Mouse (Mus musculus) stomach, embryonic 16.5 days (tissue): ENCODE data around the gene Slc5a3. TPM values are rescaled to one million over a fixed set of nuclear protein-coding genes. Genes with fewer than 3 reads are reported as not detected.

Experiments
- ATAC-seq: fragments of 200-750 bp; cut with Nextera tagmentation; 2 replicates; pipeline ENCODE4 v1.8.0; 2017; ENCODE audit warnings: moderate number of reproducible peaks, moderate TSS enrichment; ENCODE audit not compliant: insufficient read depth, low FRiP score
- H3K27ac ChIP-seq: fragments of 300-500 bp; sonication (generic); 2 replicates; pipeline ENCODE4 v1.5.1; 2014; ENCODE audit warnings: low read length
- H3K27me3 ChIP-seq: fragments of 300-500 bp; sonication (generic); 2 replicates; pipeline ENCODE4 v1.6.1; 2014; ENCODE audit warnings: low read length, control low read depth, mixed read lengths; ENCODE audit not compliant: control insufficient read depth, insufficient read depth
- H3K36me3 ChIP-seq: fragments of 300-500 bp; sonication (generic); 2 replicates; pipeline ENCODE4 v1.6.1; 2014; ENCODE audit warnings: low read length; ENCODE audit not compliant: control insufficient read depth, insufficient read depth
- H3K4me1 ChIP-seq: fragments of 300-500 bp; sonication (generic); 2 replicates; pipeline ENCODE4 v1.6.1; 2014; ENCODE audit warnings: low read length, control low read depth, mixed read lengths; ENCODE audit not compliant: control insufficient read depth, insufficient read depth
- H3K4me2 ChIP-seq: fragments of 300-500 bp; sonication (generic); 2 replicates; pipeline ENCODE4 v1.6.1; 2014; ENCODE audit warnings: low read depth, low read length, mixed read lengths
- H3K4me3 ChIP-seq: fragments of 300-500 bp; sonication (generic); replicated peaks from 2 replicates; pipeline ENCODE4 v1.5.1; 2014; ENCODE audit warnings: mild to moderate bottlenecking, low read length
- H3K9ac ChIP-seq: fragments of 300-500 bp; sonication (generic); 2 replicates; pipeline ENCODE4 v1.6.1; 2014; ENCODE audit warnings: low read length
- H3K9me3 ChIP-seq: fragments of 300-500 bp; sonication (generic); replicated peaks from 2 replicates; pipeline ENCODE4 v1.6.1; 2016; ENCODE audit warnings: low read length, control low read depth; ENCODE audit not compliant: control insufficient read depth
- WGBS: fragments of 180-500 bp; shearing (Covaris S2); extraction: QIAGEN DNeasy Blood & Tissue Kit; methylation state at CpG from one replicate; pipeline ENCODE4 v1.1.7; 2014; 5-methylcytosine and 5-hydroxymethylcytosine counted together
- polyA plus RNA-seq: library from polyadenylated mRNA; unstranded; fragments of >200 nt; fragmentation: Nextera tagmentation; extraction: Ambion mirVana; gene quantifications from 2 replicates; pipeline ENCODE4 v1.2.1, GENCODE M21; 2015

The Slc5a3 gene
- polyA plus RNA-seq, 1 experiment from 2014 or later = 5.1 TPM

DNA sequence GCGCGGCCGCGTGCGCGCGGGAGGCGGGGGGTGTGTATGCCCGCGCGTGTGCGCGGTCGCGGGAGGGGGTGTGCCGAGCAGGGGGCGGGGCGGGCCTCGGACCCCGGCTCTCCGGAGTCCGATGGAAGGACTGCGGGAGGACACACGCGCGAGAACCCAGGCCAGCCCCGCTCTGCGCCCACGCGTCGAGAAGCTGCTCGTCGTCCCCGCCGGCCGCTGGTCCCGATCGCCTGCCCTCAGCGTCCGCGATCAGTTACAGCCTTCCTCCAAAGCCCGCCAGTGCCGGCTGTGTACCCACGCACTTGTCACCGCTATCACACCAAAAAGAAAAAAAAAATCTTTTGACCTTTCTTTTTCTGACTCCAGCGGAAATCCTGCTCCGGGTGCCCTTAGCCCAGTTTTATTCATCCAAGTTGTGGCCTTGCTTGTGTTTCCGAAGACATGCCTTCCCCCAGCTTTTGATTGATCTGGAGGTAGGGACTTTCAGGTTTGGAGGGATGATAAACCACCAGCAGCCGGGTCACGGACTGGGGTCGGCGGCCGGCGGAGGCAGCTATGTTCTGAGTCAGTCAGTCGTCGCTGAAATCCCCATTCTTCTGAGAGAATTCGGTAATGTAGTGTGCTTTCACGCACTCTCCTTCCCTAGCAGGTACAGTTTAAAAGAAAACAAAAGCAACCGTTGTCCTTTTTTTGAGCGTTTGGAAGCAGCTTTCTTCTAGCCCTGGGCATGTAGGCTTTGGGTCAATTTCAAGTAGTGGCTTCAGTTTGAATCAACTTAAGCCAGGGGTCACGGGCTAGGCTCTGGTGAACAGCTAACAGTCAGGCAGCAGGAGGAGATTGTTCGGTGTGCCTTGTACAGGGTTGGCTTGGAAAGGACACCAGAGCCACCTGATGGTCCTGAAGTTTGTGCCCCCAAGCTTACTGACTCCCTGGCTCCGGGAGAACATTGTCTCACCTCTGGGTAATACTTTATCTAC, 810 bp downstream of the Slc5a3 start:
- peaks cover 10% of the 10 kb centered on the region for H3K4me1 ChIP-seq
- WGBS = 2% methylated on average over 58 of the region's 63 CpGs
- peak overlapping the region; percentile 89 for H3K9ac ChIP-seq
- H3K27me3 ChIP-seq = no peaks in the 10 kb centered on the region
- H3K27ac ChIP-seq = peak overlapping the region; percentile 86; the same call in 1 of the 2 replicates
- H3K36me3 ChIP-seq = no peaks in the 10 kb centered on the region
- peak overlapping the region; percentile 90 for H3K4me3 ChIP-seq
- peak overlapping the region; percentile 94 for H3K4me2 ChIP-seq
- ATAC-seq = no peak; the same call in 1 of the 2 replicates
- peaks cover 2% of the 10 kb centered on the region; the same call in 1 of the 2 replicates for H3K9me3 ChIP-seq

DNA sequence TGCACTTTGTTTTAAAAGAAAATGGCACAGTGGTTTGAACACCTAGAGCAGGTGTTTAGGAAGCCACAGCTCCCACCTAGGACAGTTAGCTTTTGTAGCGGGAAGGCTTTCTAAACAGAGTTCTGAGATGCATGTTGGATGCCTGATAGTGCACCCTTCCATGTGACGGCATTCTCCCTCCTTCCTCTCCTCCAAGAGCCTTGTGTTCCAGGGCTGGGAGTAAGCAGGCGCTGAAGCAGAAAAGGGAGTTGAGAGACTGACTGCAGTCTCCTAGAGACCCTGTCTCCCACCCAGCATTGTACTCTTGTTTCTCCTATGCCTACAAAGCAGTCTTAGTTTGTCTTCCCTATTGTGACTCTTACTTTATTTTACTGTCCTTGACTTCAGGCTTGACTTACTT, 2.1 kb downstream of the Slc5a3 start:
- Histone ChIP-seq H3K4me2 (no peak overlapping the region), H3K27ac (no peak overlapping the region), H3K27me3 (no peaks in the 10 kb centered on the region), H3K4me3 (no peak overlapping the region), H3K4me1 (peaks cover 10% of the 10 kb centered on the region), H3K9ac (no peak overlapping the region), H3K9me3 (no peaks in the 10 kb centered on the region), H3K36me3 (no peaks in the 10 kb centered on the region)
- no peak for ATAC-seq
- 71% methylated on average over 3 of the region's 3 CpGs for WGBS

DNA sequence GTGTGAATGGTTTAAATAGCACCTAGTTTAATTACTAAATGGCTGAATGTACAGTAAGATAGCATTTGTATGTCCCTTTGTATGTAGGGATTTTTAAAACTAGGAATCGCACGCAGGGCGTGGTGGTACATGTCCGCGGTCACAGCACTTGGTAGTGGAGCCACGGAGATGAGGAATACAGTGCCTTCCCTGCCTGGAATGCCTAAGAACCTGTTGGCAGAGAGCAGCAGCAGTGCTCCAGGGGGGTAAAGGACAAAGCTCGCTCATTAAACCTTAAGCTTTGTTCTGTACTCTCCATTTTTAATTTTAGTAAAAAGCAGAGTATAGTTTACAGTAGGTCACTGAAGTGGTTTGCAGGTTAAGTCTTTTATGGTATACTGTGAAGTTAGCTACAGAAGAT, 3.5 kb downstream of the Slc5a3 start:
- H3K36me3 ChIP-seq = no peaks in the 10 kb centered on the region
- no peak for ATAC-seq
- no peak overlapping the region for H3K27ac ChIP-seq

DNA sequence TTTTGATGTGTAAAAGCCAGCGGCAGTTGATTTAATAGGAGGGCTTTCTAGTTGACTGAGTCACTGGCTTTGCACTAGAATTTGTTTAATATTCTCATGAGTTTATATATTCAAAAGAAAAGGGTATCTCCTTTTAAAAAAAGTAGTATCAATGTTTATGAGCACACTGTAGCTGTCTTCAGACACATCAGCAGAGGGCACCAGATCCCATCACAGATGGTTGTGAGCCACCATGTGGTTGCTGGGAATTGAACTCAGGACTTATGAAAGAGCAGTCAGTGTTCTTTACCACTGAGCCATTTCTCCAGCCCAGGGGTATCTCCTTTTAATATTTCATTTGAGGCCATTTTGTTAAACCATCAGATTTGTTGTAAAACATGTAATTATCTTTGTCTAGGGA, 4.7 kb downstream of the Slc5a3 start:
- no peak overlapping the region for H3K4me3 ChIP-seq
- no peaks in the 10 kb centered on the region for H3K27me3 ChIP-seq
- no peaks in the 10 kb centered on the region for H3K36me3 ChIP-seq
- peaks cover 10% of the 10 kb centered on the region for H3K4me1 ChIP-seq
- H3K9me3 ChIP-seq = no peaks in the 10 kb centered on the region
- no peak overlapping the region for H3K4me2 ChIP-seq
- WGBS = 86% methylated on average over 1 of the region's 1 CpGs
- H3K9ac ChIP-seq = no peak overlapping the region
- no peak for ATAC-seq
- H3K27ac ChIP-seq = no peak overlapping the region

More for the DNA sequence above, 3.5 kb downstream of the Slc5a3 start:
- H3K4me3 ChIP-seq = no peak overlapping the region
- WGBS = 87% methylated on average over 7 of the region's 7 CpGs
- no peak overlapping the region for H3K9ac ChIP-seq
- H3K9me3 ChIP-seq = no peaks in the 10 kb centered on the region
- no peaks in the 10 kb centered on the region for H3K27me3 ChIP-seq
- H3K4me2 ChIP-seq = no peak overlapping the region
- H3K4me1 ChIP-seq = peaks cover 10% of the 10 kb centered on the region

DNA sequence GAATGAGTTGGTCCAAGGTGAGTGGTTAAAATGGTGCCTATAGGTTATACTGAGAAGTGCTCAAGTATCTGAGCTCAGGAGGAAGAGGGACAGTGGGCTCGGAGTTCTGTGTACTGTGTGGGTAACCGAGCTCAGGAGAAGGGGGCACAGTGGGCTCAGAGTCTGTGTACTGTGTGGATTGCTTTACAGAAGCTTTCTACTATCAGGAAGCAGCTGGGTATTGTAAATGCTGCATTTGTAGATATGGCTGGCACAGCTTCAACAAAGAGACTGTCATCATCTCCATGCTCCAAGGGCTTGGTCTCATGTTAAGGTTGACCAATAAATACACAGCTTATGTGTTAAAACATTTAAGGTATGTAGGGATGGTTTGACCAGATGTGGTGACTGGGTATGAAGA, 6.7 kb downstream of the Slc5a3 start:
- H3K4me1 ChIP-seq = peaks cover 3% of the 10 kb centered on the region; the same call in 1 of the 2 replicates
- H3K9me3 ChIP-seq = no peaks in the 10 kb centered on the region
- H3K36me3 ChIP-seq = no peaks in the 10 kb centered on the region
- H3K9ac ChIP-seq = no peak overlapping the region
- no peaks in the 10 kb centered on the region for H3K27me3 ChIP-seq
- H3K4me3 ChIP-seq = no peak overlapping the region
- ATAC-seq = no peak
- 87% methylated on average over 2 of the region's 2 CpGs for WGBS
- H3K4me2 ChIP-seq = no peak overlapping the region
- H3K27ac ChIP-seq = no peak overlapping the region

DNA sequence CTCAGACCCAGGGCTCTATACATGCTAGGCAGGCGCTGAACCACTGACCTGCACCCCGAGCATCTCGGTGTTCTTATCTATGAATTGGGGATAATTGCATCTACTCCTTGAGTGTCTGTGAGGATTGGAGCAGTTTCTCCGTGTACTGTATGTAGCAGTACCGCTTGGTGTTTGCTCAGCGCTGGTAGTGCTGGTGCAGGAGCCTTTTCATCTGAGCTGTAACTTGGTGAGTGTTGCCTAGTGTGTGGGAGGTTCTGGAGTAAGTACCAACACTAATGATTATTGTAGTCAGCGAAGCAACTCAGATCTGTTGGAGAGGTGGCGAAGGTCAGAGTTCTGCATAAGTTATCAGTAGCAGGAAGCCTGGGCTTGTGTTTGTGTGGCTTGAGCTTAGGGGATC, 12.2 kb downstream of the Slc5a3 start:
- no peaks in the 10 kb centered on the region for H3K9me3 ChIP-seq
- H3K4me1 ChIP-seq = no peaks in the 10 kb centered on the region
- H3K27ac ChIP-seq = no peak overlapping the region
- H3K9ac ChIP-seq = no peak overlapping the region
- H3K27me3 ChIP-seq = no peaks in the 10 kb centered on the region
- no peak overlapping the region for H3K4me3 ChIP-seq
- no peak for ATAC-seq
- 82% methylated on average over 8 of the region's 8 CpGs for WGBS
- H3K36me3 ChIP-seq = no peaks in the 10 kb centered on the region
- no peak overlapping the region for H3K4me2 ChIP-seq

DNA sequence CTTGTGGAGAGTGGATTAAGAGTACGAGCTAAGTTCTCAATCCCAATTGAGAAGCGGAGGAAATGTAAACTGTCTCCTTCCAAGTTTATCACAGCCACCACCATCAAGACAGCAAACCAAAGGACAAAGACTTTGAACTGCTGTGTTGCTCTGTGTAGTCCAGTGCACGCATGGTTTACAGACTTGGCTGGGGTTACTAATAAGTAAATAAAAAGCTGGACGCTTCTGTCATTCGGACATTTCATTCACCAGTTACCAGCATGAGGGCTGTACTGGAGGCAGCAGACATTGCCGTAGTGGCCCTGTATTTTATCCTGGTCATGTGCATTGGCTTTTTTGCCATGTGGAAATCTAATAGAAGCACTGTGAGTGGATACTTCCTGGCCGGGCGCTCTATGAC, 18.7 kb downstream of the Slc5a3 start:
- Histone ChIP-seq H3K4me3 (no peak overlapping the region), H3K27ac (no peak overlapping the region), H3K9me3 (no peaks in the 10 kb centered on the region), H3K27me3 (no peaks in the 10 kb centered on the region), H3K4me2 (no peak overlapping the region), H3K9ac (no peak overlapping the region), H3K36me3 (peaks cover 4% of the 10 kb centered on the region; the same call in 1 of the 2 replicates), H3K4me1 (no peaks in the 10 kb centered on the region)
- WGBS = 89% methylated on average over 8 of the region's 8 CpGs
- ATAC-seq = no peak

DNA sequence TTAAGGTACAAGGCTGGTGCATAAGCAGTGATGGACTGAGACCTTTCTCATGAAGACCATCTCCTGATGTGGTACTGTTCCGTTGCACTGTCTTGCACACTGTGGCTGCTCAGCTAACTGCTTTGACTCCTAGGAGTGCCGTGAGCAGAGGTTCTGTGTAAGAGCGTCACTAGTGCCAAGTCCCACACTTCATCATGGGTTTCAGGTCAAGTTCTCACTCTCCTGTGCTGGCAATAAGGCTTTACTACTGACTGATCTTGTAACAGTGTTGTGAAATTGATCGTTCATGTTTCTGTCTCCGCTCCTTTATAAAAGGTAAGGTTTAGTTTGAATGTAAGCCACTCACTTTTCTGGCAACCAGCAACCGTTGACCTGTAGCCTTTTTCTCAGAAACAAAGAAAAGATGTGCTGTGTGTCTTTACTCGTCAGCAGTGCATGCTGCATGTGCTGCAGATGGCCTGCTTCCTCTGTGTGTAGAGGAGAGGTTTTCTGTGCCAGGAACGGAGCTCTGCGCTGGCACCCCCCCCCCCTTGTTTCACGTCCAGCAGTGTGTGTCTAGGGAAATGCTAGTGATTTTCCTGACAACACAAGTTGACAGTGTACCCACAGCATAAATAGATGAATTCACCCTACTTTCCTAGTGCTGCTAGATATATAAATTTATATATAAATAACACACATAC, 25.8 kb downstream of the Slc5a3 start:
- H3K9ac ChIP-seq = no peak overlapping the region
- 83% methylated on average over 10 of the region's 10 CpGs for WGBS
- no peak overlapping the region for H3K4me2 ChIP-seq
- no peaks in the 10 kb centered on the region for H3K27me3 ChIP-seq
- no peak overlapping the region for H3K4me3 ChIP-seq
- no peak overlapping the region for H3K27ac ChIP-seq
- no peaks in the 10 kb centered on the region for H3K9me3 ChIP-seq
- no peak for ATAC-seq
- no peaks in the 10 kb centered on the region for H3K4me1 ChIP-seq
- H3K36me3 ChIP-seq = no peaks in the 10 kb centered on the region

DNA sequence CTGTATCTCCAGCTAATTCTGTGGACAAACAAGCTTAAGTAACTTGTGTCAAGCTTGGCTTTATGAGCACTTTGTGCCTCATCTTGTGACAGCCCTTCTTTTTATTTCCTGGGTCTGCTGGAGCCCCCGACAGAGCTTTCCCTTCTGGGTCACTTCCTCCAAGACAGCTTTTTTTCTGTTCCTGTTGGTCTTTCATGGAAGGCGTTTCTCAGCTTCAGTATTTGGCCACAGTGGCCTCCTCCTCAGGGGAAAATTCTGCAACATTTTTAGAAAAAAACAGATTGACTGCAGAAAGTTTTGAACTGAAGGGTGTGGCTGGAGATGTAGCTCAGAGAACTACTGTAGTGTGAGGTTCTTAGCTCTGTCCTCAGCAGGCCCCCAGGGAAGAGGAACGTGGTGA, 31.1 kb downstream of the Slc5a3 start:
- no peaks in the 10 kb centered on the region for H3K9me3 ChIP-seq
- H3K27ac ChIP-seq = no peak overlapping the region
- no peak for ATAC-seq
- H3K4me2 ChIP-seq = no peak overlapping the region
- 64% methylated on average over 3 of the region's 3 CpGs for WGBS
- H3K9ac ChIP-seq = no peak overlapping the region
- no peaks in the 10 kb centered on the region for H3K4me1 ChIP-seq
- no peak overlapping the region for H3K4me3 ChIP-seq
- no peaks in the 10 kb centered on the region for H3K27me3 ChIP-seq
- no peaks in the 10 kb centered on the region for H3K36me3 ChIP-seq
